Mouse (Mus musculus) embryo, embryonic 10.5 days (tissue): ENCODE results near the gene Txn2.
A peak's percentile ranks its signal among the peaks of the same experiment; 100 is the strongest.

ENCODE experiments used
- DNase-seq: peaks from one replicate; pipeline ENCODE4 v3.0.0-alpha.2; 2015; ENCODE audit warnings: low spot score

The Txn2 gene

GRCm38 (mm10) chr15:77933770-77934169, 5.0 kb upstream of the Txn2 start:
- DNase-seq, result peak; percentile 97

GRCm38 (mm10) chr15:77933222-77933621, 4.4 kb upstream of the Txn2 start:
- DNase-seq, result no peak

DNA sequence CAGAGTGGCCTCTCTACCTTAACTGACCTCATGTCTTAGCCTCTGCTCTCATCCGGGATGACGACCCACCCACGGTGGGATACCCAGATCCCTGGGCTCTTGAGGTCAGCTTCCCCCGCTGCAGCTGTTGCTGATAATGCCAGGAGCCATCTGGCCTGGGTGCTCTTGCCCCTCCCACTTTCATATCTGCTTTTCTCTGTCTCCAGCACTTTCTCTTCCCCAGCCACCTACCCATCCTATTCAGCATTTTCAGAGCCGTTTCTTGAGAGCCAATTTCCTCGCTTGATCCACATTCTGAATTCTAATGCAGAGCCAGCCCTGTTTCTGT, 2.8 kb upstream of the Txn2 start:
- no peak for DNase-seq

DNA sequence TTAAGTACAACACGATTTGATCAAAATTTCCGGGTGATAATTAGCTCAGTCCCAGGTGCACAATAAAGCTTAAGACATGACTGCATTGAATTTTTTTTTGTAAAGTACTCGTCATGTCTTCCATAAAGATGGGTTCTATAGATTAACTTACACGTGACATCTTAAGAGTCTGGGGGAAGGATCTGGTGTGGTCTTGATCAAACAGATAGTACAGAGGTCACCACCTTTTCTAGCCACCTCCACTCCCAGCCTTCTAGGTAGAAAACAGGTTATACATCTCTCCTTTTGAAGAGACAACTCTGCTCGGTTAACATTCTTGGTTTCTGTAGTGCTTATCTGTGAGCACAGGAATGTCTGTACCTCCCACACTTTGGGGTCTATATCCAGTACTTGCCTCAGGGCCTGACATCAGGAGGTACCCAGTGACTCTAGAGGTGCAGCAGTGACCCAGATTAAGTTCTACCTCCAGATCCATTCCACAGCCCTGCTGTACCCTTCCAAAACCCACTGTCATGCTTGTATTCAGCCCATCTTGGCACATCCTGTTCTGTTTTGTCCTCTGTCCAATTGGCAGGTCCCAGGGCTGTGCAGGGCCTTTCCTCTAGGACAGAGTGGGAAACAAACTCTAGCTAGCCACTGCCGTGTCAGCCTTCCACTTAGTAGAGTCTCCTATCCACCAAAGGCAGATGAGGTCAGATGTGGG, 2.3 kb upstream of the Txn2 start:
- no peak for DNase-seq

- no peak for DNase-seq
These were observed 998 bp upstream of the Txn2 start for GRCm38 (mm10) chr15:77929804-77930203.

GRCm38 (mm10) chr15:77928091-77928490, 715 bp downstream of the Txn2 start:
- DNase-seq, result no peak

DNA sequence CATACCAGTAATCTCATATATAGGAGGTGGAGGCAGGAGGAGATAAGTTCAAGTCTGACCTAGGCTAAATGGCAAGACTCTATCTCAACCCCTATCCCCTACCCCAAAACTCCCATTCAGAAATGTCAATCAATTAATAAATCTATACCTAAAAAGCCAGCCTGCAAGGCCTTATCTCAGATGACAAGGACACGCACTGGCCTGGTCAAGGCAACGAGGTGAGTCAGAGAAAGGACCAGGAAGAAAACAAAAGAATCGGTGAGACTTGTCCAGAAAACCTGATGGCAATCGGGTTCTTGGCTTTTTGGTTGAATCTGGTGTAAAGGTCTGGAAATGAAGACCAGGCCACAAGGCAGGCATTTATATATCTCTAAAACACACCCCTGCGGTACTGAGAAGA, 1.9 kb downstream of the Txn2 start:
- DNase-seq, result no peak

DNA sequence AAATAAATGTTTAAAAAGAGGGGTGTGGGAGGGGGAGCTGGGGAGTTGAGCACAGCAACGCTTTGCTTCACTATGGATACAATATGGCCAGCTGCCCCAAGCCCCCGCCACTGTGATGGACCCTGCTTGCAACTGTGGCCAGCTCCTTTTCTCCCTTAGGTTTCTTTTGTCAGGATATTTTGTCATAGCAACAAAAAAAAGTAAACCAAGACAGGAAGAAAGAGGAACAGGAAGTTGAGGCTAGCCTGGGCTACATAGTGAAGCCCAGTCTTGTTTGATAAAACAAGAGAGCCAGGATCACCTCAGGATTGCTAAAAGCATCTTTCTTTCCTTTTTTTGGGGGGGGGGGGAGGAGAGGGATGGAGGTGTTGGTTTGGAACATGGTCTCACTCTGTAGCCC, 3.6 kb downstream of the Txn2 start:
- DNase-seq, result no peak

- no peak for DNase-seq
These were observed 5.4 kb downstream of the Txn2 start for GRCm38 (mm10) chr15:77923267-77924035.

DNA sequence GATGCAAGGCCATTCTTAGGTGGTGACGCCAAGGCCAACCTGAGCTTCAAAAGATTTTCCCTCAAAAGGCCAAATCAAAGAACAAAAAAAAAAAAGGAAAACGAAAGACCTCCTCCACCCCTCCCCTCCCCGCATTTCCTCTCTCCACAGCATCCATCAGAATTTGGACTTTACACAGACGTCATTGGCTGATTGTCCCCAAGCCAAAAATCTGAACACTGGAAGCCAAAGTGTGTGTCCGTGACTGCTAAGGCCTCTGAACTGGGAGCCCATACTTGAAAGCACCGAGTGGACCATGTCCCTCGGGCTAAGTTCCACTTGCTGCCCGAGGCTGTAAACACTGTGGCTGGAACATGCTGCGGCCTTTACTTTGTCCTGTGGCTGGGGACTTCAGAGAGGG, 6.1 kb downstream of the Txn2 start:
- no peak for DNase-seq

GRCm38 (mm10) chr15:77921636-77922035, 7.2 kb downstream of the Txn2 start:
- DNase-seq, result no peak

DNA sequence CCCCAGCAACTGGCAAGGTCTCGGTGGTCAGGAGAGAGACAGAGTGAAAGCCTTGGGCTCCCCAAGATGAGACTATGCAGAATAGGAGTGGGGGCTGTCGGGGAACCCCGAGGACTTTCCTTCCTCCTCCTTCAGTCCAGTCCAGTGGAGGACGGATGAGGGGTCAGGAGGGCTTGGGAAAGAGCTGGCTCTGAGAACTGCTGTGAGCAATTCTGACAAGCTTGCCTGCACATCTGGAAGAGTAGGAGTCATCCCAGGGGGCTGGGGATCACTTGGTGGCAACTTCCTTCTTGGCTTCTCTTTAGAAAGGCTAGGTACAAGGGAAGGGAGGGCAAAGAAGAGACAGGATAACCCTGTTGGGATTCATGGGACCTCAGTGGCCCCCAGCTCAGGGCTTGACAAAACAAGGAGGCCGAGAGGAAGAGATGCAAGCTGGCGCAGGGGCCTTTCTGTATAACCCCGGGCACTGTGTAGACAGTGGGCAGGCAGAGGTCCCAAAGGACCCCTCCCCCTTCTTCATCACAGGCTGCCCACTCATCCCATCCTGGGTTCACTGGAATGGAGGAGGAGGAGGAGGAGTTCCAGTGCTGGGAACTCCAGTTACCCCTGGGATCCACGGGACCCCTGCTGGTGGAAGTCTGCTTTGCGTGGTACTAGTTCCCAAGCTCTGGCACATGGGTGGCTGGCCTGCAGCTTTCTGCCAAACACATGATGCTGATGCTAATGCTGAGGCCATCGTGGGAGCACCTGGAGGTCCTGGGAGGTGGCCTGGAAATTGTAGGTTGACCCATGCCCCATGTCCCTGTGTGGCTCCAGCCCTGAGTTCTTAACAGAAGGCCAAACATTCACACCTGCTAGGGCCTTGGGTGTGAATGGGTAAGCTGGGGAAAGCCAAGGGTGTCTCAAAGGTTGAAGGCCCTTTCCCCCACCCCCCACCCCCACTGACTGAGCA, 8.0 kb downstream of the Txn2 start:
- DNase-seq, result no peak

DNA sequence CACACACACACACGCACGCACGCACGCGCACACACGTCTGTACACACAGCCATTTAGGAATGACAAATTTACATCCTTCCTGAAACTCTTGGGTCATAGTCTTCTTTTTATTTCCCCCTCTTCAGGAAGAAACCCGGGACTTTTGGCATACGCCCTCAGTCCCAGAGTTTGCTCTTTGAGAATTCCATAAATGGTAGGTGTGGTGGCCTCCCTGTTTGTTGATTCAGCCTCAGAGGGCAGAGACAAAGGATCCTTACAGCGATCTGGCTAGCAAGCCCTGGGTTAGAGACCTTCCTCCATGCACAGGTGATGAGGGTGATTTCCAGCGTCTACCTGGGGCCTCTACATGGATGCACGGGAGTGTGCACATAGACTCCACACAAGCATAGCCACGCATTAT, 9.4 kb downstream of the Txn2 start:
- DNase-seq, result no peak

DNA sequence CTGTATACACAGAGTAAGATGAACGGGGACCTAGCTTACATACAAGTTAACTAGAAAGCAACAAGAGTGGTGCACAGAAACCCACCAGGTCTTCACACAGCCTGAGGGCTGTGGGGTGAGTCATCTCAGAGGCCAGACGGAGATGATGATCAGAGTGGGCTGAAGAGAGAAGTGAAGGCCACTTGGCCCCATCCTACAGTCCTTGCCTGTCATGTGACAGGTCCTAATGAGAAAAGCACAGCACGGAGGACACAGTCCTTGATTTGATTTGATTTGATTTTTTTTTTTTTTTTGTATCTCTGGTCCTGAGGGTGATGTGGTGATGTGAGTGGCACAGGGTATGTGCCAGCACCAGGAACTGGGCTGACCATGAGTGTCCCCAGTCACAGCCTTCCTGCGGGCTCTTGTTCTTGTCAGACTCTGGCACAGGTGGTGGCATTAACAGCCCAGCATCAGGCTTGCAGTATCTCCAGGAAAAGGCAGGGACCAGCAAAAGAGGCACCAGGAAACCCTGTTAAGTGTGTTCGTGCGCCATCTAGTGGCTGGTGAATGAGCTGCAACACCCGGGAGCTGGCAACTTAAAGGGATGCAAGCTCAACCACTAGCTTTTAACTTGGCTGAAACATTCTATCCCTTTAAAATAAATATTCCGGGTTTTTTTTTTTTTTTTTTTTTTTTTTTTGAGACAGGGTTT, 11.8 kb downstream of the Txn2 start:
- peak; percentile 95 for DNase-seq

- no peak for DNase-seq
These were observed 13.5 kb downstream of the Txn2 start for GRCm38 (mm10) chr15:77915287-77915686.

DNA sequence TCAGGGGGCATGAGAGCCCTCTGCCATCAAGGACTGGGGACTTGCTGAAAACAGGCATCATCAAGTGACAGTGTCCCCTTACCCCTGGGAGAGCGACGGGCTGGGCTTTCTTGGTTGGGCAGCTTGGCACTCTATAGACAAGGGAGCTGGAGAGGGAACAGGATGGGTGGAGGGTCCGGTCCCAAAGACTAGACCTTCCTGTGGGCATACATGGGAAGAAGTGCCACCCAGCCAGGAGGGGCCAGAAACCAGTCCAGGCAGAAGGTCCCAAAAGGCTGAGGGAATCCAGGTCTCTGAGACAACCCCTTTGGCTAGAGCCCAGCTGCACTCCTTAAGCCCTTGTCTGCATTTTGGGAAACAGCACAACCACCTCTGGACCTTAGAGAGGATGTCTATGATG, 14.3 kb downstream of the Txn2 start:
- DNase-seq, result no peak

DNA sequence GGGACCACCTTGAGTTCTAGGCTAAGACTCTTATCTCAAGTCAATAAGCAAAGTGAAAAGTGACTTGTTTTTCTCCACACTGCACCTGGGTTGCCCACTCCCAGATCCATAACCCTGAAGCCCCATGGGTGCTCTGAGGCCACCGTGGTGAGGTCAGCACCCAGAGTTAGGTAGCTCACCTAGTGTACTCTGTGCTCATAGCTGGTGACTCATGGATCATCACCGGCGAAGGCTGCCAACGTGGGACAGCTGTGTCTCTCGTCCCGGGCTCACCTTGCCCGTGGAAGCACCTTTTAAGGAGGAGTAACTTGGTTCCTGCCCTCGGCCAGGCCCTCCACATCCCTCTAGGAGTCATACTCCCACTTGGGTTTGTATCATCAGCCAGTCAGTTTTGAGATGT, 15.8 kb downstream of the Txn2 start:
- DNase-seq, result no peak

- no peak for DNase-seq
These were observed 16.2 kb downstream of the Txn2 start for GRCm38 (mm10) chr15:77912585-77912984.

GRCm38 (mm10) chr15:77912048-77912447, 16.8 kb downstream of the Txn2 start:
- DNase-seq, result no peak

DNA sequence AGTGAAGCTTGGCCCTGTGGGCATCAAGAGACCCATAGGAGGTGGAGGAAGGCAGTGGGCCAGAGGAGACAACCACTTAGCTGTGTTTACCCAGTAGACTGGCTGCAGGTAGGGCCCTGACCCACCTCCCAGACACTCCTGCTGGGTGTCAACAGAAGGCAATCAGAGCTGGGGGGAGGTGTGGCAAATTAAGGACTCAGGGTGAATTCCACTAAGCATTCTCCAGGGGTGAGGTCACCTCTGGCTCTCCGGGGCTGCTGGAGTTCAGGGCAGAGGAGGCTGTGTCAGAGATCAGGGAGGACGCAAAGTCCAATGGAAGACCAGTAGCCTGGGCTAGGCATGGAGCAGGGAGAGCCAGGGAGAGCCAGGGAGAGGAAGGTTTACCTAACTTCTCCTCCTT, 17.7 kb downstream of the Txn2 start:
- peak; percentile 45 for DNase-seq

GRCm38 (mm10) chr15:77907646-77908518, 20.9 kb downstream of the Txn2 start:
- DNase-seq, result no peak
